Mouse (Mus musculus) embryonic fibroblast, embryonic 13.5 days (primary cell): ENCODE data around the gene Galnt17.

Experiments
- CTCF ChIP-seq: IDR thresholded peaks from 2 replicates; pipeline ENCODE4 v1.5.1; 2011; ENCODE audit warnings: mild to moderate bottlenecking, control low read depth, low read length, moderate library complexity, borderline replicate concordance; ENCODE audit not compliant: insufficient read depth
- POLR2A ChIP-seq: IDR thresholded peaks from 2 replicates; pipeline ENCODE4 v1.6.1; 2011; ENCODE audit warnings: low read depth, mild to moderate bottlenecking, control low read depth, low read length, moderate library complexity

- TF ChIP-seq CTCF (no peak), POLR2A (peak; percentile 52; the same call in 1 of the 2 replicates)
Observed at GRCm38 (mm10) chr5:131306908-131307655, 1.2 kb downstream of the Galnt17 start.
